Mouse (Mus musculus) adipocyte (in vitro differentiated cells): ENCODE measurements at regions not wholly inside any gene's neighbourhood (a gene's known extent, or its start where the extent isn't known, plus 50 kb on each side); places are given as distances from the start of the nearest gene placed in this dataset.
A peak's percentile ranks its signal among the peaks of the same experiment; 100 is the strongest.

ENCODE experiments used
- DNase-seq: peaks from one replicate; pipeline ENCODE4 v3.0.0-alpha.2; 2016; ENCODE audit warnings: low spot score

GRCm38 (mm10) chr6:101593782-101594641 lies 216.3 kb upstream of the Pdzrn3 start:
- DNase-seq, result peak; percentile 33

GRCm38 (mm10) chr6:101585871-101586270 lies 208.2 kb upstream of the Pdzrn3 start:
- no peak for DNase-seq

- DNase-seq, result no peak
Observed at GRCm38 (mm10) chr6:101580824-101581223, 203.1 kb upstream of the Pdzrn3 start.

- DNase-seq, result no peak
Observed at GRCm38 (mm10) chr6:101556096-101556495, 178.4 kb upstream of the Pdzrn3 start.

GRCm38 (mm10) chr6:101554965-101555604 lies 177.4 kb upstream of the Pdzrn3 start:
- no peak for DNase-seq

- DNase-seq, result no peak
Observed at GRCm38 (mm10) chr6:101550501-101551268, 173.0 kb upstream of the Pdzrn3 start.

GRCm38 (mm10) chr6:101537581-101537980 lies 159.9 kb upstream of the Pdzrn3 start:
- no peak for DNase-seq

GRCm38 (mm10) chr6:101534214-101535052 lies 156.7 kb upstream of the Pdzrn3 start:
- DNase-seq, result peak; percentile 82

GRCm38 (mm10) chr6:101532436-101532835 lies 154.7 kb upstream of the Pdzrn3 start:
- DNase-seq, result peak; percentile 82

- DNase-seq, result peak; percentile 86
Observed at GRCm38 (mm10) chr6:101531914-101532313, 154.2 kb upstream of the Pdzrn3 start.

GRCm38 (mm10) chr6:101525129-101525528 lies 147.4 kb upstream of the Pdzrn3 start:
- peak; percentile 60 for DNase-seq

- DNase-seq, result no peak
Observed at GRCm38 (mm10) chr6:101521316-101521715, 143.6 kb upstream of the Pdzrn3 start.

GRCm38 (mm10) chr6:101520755-101521154 lies 143.1 kb upstream of the Pdzrn3 start:
- peak; percentile 30 for DNase-seq

- DNase-seq, result peak; percentile 63
Observed at GRCm38 (mm10) chr6:101518904-101519701, 141.4 kb upstream of the Pdzrn3 start.

- peak; percentile 15 for DNase-seq
Observed at GRCm38 (mm10) chr6:101517584-101517983, 139.9 kb upstream of the Pdzrn3 start.

GRCm38 (mm10) chr6:101513696-101514095 lies 136.0 kb upstream of the Pdzrn3 start:
- DNase-seq, result no peak

- DNase-seq, result no peak
Observed at GRCm38 (mm10) chr6:101502149-101502548, 124.5 kb upstream of the Pdzrn3 start.

- DNase-seq, result no peak
Observed at GRCm38 (mm10) chr6:101501716-101502115, 124.0 kb upstream of the Pdzrn3 start.

- DNase-seq, result no peak
Observed at GRCm38 (mm10) chr6:101500202-101500601, 122.5 kb upstream of the Pdzrn3 start.

GRCm38 (mm10) chr6:101488466-101488865 lies 110.8 kb upstream of the Pdzrn3 start:
- DNase-seq, result no peak
